Mouse (Mus musculus) hindbrain, embryonic 12.5 days (tissue): ENCODE results near the gene Paqr4. TPM values are rescaled to one million over a fixed set of nuclear protein-coding genes. Genes with fewer than 3 reads are reported as not detected.

Source experiments
- ATAC-seq: fragments of 200-750 bp; cut with Nextera tagmentation; 2 replicates; pipeline ENCODE4 v1.8.0; 2017; ENCODE audit warnings: moderate TSS enrichment; ENCODE audit not compliant: low FRiP score
- H3K27ac ChIP-seq: fragments of 300-500 bp; sonication (generic); 2 replicates; pipeline ENCODE4 v1.5.1; 2016; ENCODE audit warnings: mild to moderate bottlenecking
- H3K27me3 ChIP-seq: fragments of 300-500 bp; sonication (generic); 2 replicates; pipeline ENCODE4 v1.6.1; 2016; ENCODE audit warnings: mild to moderate bottlenecking
- H3K36me3 ChIP-seq: fragments of 300-500 bp; sonication (generic); 2 replicates; pipeline ENCODE4 v1.6.1; 2016; ENCODE audit warnings: mild to moderate bottlenecking
- H3K4me1 ChIP-seq: fragments of 300-500 bp; sonication (generic); 2 replicates; pipeline ENCODE4 v1.6.1; 2016
- H3K4me2 ChIP-seq: fragments of 300-500 bp; sonication (generic); replicated peaks from 2 replicates; pipeline ENCODE4 v1.6.1; 2016; ENCODE audit warnings: mild to moderate bottlenecking
- H3K4me3 ChIP-seq: fragments of 300-500 bp; sonication (generic); 2 replicates; pipeline ENCODE4 v1.5.1; 2016; ENCODE audit warnings: mild to moderate bottlenecking
- H3K9ac ChIP-seq: fragments of 300-500 bp; sonication (generic); 2 replicates; pipeline ENCODE4 v1.6.1; 2016; ENCODE audit warnings: mild to moderate bottlenecking, moderate library complexity
- H3K9me3 ChIP-seq: fragments of 300-500 bp; sonication (generic); replicated peaks from 2 replicates; pipeline ENCODE4 v1.6.1; 2016; ENCODE audit warnings: mild to moderate bottlenecking
- WGBS: fragments of 180-500 bp; shearing (Covaris S2); methylation state at CpG from one replicate; pipeline ENCODE4 v1.1.7; 2016; 5-methylcytosine and 5-hydroxymethylcytosine counted together
- polyA plus RNA-seq: library from polyadenylated mRNA; unstranded; fragments of >200 nt; fragmentation: Nextera tagmentation; extraction: Ambion mirVana; gene quantifications from 2 replicates; pipeline ENCODE4 v1.2.1, GENCODE M21; 2016

The Paqr4 gene
- polyA plus RNA-seq, 1 experiment from 2014 or later: 41.6 TPM

DNA sequence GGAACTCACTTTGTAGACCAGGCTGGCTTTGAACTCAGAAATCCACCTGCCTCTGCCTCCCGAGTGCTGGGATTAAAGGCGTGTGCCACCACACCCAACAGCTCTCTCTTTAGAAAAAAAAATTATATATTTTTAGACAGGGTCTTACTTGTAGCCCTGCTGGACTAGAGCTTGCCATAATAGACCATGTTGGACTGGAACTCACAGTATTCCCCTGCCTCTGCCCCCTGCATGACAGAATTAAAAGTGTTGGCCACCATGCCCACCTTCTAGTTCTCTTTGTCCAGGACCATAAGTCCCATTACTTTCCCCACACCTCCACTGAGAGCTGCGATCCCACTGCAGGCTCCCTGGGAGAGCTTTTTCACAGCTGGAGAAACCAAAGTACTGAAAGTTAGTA lies 6.8 kb upstream of the Paqr4 start:
- ATAC-seq: no peak
- Histone ChIP-seq H3K9me3 (no peaks in the 10 kb centered on the region), H3K4me3 (no peak overlapping the region), H3K9ac (no peak overlapping the region), H3K4me2 (no peak overlapping the region), H3K36me3 (peaks cover 13% of the 10 kb centered on the region), H3K4me1 (peaks cover 21% of the 10 kb centered on the region), H3K27ac (no peak overlapping the region), H3K27me3 (peaks cover 55% of the 10 kb centered on the region)
- 80% methylated on average over 3 of the region's 3 CpGs for WGBS

DNA sequence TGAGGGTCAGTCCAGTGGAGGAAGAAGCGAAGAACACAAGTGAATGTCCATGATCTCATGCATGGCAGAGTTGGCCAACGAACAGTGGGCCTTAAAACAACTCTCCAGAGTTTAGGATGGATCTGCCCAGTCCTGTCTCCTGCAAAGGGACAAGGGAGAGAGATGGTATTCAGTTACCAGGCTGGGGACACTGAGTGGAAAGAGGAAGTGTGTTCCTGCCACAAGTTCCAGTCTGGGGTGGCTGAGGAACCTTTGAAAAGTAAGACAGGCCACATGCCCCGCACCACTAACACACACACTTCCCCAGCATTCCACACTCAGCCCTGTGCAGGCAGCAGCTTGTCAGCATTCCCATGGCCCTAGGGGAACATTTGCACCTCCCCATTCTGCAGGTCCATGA lies 6.1 kb upstream of the Paqr4 start:
- ATAC-seq: no peak
- 86% methylated on average over 3 of the region's 3 CpGs for WGBS
- H3K9me3 ChIP-seq: no peaks in the 10 kb centered on the region

DNA sequence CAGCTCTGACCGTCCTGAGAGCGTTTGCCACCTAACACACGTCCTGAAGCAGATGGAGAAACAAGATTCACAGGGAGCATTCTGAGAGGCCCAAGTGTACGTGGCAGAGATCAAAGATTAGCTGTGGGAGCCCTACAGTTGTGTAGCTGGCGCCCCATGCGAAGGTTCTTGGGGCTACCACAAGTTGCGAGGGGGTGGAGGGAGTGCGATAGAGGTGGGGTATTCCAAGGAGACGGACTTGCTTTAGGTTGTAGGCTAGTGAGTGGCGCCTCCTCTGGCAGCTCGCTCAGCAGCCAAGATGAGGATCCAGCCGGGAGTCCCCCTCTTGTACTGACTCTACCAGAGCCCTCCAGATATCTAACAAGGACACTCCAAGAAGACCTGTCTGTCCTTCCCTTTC lies 5.6 kb upstream of the Paqr4 start:
- peak overlapping the region; percentile 31; the same call in 1 of the 2 replicates for H3K4me3 ChIP-seq
- no peak for ATAC-seq
- WGBS: 3% methylated on average over 12 of the region's 12 CpGs

More for the DNA sequence above, 6.1 kb upstream of the Paqr4 start:
- H3K9ac ChIP-seq: no peak overlapping the region
- H3K4me3 ChIP-seq: no peak overlapping the region
- H3K4me2 ChIP-seq: no peak overlapping the region
- H3K36me3 ChIP-seq: peaks cover 6% of the 10 kb centered on the region
- peaks cover 62% of the 10 kb centered on the region for H3K27me3 ChIP-seq
- H3K27ac ChIP-seq: no peak overlapping the region
- H3K4me1 ChIP-seq: peaks cover 27% of the 10 kb centered on the region

DNA sequence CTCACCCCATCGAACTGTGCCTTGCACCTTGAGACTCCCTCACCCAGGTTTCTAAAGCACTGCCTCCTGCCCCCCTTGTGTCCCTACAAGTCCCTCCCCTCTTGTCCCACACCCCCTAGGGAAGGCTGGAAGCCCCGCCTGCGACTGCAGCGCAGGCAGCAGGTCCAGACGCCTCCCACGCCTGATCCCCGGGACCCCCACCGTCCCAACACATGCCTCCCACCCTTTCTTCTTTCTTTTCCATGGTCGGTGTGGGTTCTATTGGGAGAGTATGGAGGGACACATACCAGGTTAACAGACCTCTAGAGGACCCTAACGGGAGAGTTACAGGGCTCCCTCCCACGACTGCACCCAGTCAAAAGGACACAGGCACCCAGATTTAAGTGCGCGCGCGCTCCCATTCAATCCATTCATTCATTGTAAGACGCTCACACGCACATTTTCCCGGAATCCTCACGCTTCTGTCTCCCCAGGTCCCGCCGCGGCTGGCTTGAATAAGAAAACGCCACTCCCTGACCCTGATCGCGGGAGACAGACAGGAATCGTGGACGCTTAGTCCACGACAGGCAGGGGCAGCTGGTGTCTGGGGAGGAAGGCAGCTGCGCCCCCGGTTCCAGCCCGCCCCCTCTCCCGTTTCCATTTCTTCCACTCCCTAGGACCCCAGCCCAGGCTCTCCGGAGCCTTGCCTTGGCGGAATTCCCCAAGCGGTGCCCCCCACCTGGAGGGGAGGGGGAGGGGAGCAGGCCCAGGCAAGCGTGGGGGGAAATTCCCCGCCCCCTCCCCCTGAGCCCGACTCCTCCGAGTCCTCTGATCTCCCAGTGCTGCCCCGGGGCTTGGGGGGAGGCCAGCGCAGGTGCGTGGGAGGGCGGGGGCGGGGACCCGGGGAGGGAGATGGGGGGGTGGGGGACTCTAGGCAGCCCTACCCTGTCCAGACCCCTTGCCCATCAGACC lies 4.9 kb upstream of the Paqr4 start, which contains the start of gene Kremen2:
TSS of gene Kremen2 (minus strand) at position 533 of the 951 bp plus-strand sequence.
- no peak within 1 kb of the TSS for H3K27ac ChIP-seq
- under 1% methylated on average over 39 of the region's 45 CpGs for WGBS
- no peak for ATAC-seq

More for the DNA sequence above, 5.6 kb upstream of the Paqr4 start:
- Histone ChIP-seq H3K9ac (no peak overlapping the region), H3K9me3 (no peaks in the 10 kb centered on the region), H3K4me2 (peak overlapping the region; percentile 65), H3K4me1 (peaks cover 27% of the 10 kb centered on the region), H3K36me3 (peaks cover 1% of the 10 kb centered on the region), H3K27me3 (peaks cover 67% of the 10 kb centered on the region), H3K27ac (no peak overlapping the region)

DNA sequence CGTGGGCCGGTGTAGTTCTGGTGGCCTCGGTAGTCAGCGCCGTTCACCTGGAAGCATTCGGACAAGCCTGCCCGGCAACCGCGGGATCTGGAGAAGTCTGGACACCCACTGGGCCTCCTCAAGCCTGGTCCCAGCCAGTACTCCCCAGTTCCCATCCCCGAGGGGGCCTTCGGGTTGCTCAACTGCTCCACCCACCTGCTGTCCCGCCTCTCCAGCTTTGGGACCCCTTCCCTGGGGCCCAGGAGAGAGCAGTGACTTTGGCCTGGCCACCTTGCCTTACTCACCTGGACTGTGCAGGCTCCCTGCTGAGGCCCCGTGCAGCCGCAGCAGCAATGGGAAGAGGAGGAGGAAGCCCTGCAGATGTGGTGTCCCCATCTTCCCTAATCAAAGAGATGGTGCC lies 4.0 kb upstream of the Paqr4 start:
- WGBS: 3% methylated on average over 14 of the region's 14 CpGs
- Histone ChIP-seq H3K27ac (no peak overlapping the region), H3K9me3 (no peaks in the 10 kb centered on the region), H3K36me3 (no peaks in the 10 kb centered on the region), H3K27me3 (peaks cover 77% of the 10 kb centered on the region), H3K9ac (no peak overlapping the region), H3K4me2 (0 out of 2 replicates have a peak overlapping the region, but pooled peaks have one; percentile 65), H3K4me1 (peaks cover 32% of the 10 kb centered on the region), H3K4me3 (no peak overlapping the region)
- no peak for ATAC-seq

More for the DNA sequence above, 4.9 kb upstream of the Paqr4 start, which contains the start of gene Kremen2:
- Histone ChIP-seq H3K4me1 (peaks cover 30% of the 10 kb centered on the region), H3K27me3 (peaks cover 74% of the 10 kb centered on the region), H3K4me2 (peak within 1 kb of the TSS; percentile 65), H3K9ac (peak within 1 kb of the TSS; percentile 39; the same call in 1 of the 2 replicates), H3K9me3 (no peaks in the 10 kb centered on the region), H3K36me3 (no peaks in the 10 kb centered on the region), H3K4me3 (peak within 1 kb of the TSS; percentile 31)

DNA sequence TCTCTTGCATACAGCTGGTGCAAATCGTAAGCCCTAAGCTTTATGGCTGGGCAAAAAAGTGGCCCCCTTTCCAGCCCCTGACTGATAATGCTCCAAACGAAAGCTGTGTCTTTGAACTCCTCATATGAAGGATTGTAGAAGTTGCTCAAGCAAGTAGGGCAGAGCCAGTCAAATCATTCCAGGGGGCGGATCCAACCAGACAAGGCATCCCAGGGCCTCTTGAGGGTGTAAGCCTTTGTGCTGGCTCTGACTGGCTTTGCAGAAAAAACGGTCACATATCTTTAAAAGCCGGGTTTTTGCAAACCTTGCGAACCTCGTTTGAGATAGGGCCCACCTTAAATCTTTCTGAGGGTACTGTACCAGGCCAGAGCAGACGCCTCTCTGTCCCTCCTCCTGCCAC lies 3.4 kb upstream of the Paqr4 start:
- Histone ChIP-seq H3K9ac (no peak overlapping the region), H3K36me3 (no peaks in the 10 kb centered on the region), H3K4me3 (no peak overlapping the region), H3K4me1 (peaks cover 37% of the 10 kb centered on the region), H3K27ac (no peak overlapping the region), H3K4me2 (no peak overlapping the region), H3K9me3 (no peaks in the 10 kb centered on the region), H3K27me3 (peaks cover 79% of the 10 kb centered on the region)
- ATAC-seq: no peak
- WGBS: 18% methylated on average over 8 of the region's 8 CpGs

DNA sequence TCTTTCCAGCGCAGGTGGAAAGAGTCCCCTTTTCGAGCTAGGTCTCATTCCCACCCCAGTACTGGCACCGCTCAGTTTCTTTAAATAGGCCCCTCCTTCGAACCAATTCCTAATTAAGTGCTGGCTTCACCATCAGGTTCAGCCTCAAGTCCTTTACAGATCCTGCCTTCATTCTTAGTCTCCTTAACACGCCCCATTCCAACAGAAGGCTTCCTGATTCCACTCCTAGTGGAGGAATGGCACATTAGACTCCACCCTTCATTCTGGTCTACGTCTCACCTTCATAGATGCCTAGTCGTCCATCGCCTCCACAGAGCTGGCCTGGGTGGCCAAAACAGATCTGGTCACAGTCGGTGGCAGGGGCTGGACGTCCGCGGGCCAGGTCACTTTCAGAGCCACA lies 2.3 kb upstream of the Paqr4 start:
- H3K27me3 ChIP-seq: peaks cover 78% of the 10 kb centered on the region
- no peak overlapping the region for H3K9ac ChIP-seq
- H3K36me3 ChIP-seq: 0 out of 2 replicates have a peak, but pooled peaks cover under 1% of the 10 kb centered on the region
- WGBS: 63% methylated on average over 12 of the region's 12 CpGs
- ATAC-seq: no peak
- H3K27ac ChIP-seq: no peak overlapping the region
- no peak overlapping the region for H3K4me2 ChIP-seq
- H3K9me3 ChIP-seq: no peaks in the 10 kb centered on the region
- no peak overlapping the region for H3K4me3 ChIP-seq
- peaks cover 43% of the 10 kb centered on the region for H3K4me1 ChIP-seq

DNA sequence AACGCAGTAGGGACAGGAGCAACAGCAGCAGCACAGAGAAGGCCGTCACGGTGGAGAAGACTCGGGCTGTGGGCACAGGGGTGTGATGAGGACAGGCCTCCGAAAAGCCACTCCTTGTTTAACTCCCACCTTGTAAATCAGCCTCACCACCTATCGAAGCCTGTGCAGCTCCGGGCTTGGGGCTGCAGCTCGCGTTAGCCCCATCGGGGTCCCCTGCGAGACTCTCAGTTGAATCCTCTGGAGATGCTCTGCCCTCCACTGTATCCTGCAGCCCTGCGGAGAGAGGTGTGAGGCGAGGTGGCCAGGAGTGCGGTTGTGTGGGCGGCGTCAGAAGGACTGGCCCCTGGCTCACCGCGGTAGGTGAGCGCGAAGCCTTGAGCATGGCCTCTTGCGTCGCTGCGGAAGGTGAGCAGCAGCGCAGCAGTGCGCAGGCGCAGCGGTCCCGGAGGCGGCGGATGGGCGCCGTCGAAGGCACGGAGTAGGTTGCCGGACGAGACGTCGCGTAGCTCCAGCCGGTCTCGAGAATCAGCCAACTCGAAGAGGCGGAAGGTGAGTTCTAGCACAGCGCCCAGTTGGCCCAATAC lies 1.6 kb upstream of the Paqr4 start:
- no peak for ATAC-seq
- no peaks in the 10 kb centered on the region for H3K9me3 ChIP-seq
- peaks cover 77% of the 10 kb centered on the region for H3K27me3 ChIP-seq
- peak overlapping the region; percentile 15 for H3K4me3 ChIP-seq
- peaks cover 7% of the 10 kb centered on the region; the same call in 1 of the 2 replicates for H3K36me3 ChIP-seq
- 8% methylated on average over 44 of the region's 44 CpGs for WGBS
- peaks cover 47% of the 10 kb centered on the region for H3K4me1 ChIP-seq
- peak overlapping the region; percentile 27; the same call in 1 of the 2 replicates for H3K9ac ChIP-seq
- H3K27ac ChIP-seq: no peak overlapping the region
- H3K4me2 ChIP-seq: peak overlapping the region; percentile 44

DNA sequence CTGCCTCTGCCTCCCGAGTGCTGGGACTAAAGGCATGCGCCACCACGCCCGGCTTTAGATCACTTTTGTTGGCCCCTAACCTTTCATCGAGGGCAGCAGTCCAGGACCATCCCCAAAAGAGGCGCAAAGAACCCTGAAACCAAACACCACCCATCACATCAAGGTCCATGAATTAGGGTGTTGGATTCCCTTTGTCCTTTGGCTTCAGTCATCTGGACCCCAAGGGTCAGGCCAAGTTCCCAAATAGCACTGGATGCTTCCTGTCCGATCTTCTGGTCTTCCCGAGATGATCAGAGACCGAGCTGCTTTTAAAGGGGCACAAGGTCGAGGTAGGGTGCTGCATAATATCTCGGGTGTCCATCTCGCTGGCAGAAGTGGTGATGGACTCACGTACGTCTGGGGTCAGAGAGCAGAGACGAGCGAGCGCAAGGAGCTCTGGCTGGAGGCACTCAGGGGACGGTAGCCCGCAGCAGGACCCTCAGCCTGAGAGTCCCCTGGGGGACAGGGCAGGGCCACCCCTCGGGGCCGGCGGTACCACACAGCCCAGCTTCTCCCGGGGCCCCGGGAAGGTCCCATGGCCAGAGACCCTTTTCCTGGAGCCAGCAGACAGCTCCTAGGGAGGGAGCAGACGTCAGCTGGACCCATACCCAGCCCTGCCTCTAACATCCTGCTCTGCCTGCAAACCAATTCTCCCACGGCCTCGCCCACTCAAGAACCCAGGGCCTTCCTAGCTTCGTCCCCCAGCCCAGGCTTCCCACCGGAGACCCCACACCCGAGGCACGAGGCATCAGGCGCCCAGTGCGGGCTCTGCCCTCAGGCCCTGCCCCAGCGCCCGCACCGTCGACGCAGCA lies 917 bp upstream of the Paqr4 start:
- Histone ChIP-seq H3K4me3 (peak overlapping the region; percentile 15; the same call in 1 of the 2 replicates), H3K9me3 (no peaks in the 10 kb centered on the region), H3K4me2 (peak overlapping the region; percentile 44; the same call in 1 of the 2 replicates), H3K4me1 (peaks cover 47% of the 10 kb centered on the region), H3K9ac (no peak overlapping the region), H3K27ac (no peak overlapping the region), H3K27me3 (peaks cover 71% of the 10 kb centered on the region), H3K36me3 (peaks cover 14% of the 10 kb centered on the region)
- no peak for ATAC-seq
- 45% methylated on average over 38 of the region's 38 CpGs for WGBS

DNA sequence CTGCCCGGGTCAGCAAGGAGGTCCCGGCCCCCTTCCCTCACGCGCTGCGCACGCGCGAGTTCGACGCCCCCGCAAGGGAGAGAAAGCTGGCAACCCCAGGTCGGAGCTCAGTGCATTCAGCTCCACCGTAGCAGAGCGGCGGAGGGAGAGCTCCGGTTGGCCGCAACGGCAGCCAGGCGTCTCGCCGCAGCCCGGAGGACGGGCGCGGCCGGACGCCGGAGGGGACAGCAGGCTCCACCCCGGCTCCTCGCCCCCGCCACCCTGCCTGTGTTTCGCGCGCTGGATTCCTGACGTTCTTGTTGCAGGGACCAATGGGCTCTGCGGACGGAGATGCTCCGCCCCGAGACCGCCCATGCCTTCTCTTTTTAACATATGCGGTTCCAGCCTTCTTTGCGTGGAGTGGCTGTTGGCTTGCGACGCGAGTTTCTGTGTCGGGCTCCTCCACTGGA lies 507 bp downstream of the Paqr4 start:
- Histone ChIP-seq H3K4me2 (peak overlapping the region; percentile 93), H3K27me3 (peaks cover 57% of the 10 kb centered on the region), H3K36me3 (peaks cover 24% of the 10 kb centered on the region), H3K4me3 (peak overlapping the region; percentile 65), H3K9me3 (no peaks in the 10 kb centered on the region), H3K9ac (peak overlapping the region; percentile 80), H3K4me1 (peaks cover 34% of the 10 kb centered on the region), H3K27ac (peak overlapping the region; percentile 81)
- peak; percentile 83 for ATAC-seq
- under 1% methylated on average over 42 of the region's 46 CpGs for WGBS

DNA sequence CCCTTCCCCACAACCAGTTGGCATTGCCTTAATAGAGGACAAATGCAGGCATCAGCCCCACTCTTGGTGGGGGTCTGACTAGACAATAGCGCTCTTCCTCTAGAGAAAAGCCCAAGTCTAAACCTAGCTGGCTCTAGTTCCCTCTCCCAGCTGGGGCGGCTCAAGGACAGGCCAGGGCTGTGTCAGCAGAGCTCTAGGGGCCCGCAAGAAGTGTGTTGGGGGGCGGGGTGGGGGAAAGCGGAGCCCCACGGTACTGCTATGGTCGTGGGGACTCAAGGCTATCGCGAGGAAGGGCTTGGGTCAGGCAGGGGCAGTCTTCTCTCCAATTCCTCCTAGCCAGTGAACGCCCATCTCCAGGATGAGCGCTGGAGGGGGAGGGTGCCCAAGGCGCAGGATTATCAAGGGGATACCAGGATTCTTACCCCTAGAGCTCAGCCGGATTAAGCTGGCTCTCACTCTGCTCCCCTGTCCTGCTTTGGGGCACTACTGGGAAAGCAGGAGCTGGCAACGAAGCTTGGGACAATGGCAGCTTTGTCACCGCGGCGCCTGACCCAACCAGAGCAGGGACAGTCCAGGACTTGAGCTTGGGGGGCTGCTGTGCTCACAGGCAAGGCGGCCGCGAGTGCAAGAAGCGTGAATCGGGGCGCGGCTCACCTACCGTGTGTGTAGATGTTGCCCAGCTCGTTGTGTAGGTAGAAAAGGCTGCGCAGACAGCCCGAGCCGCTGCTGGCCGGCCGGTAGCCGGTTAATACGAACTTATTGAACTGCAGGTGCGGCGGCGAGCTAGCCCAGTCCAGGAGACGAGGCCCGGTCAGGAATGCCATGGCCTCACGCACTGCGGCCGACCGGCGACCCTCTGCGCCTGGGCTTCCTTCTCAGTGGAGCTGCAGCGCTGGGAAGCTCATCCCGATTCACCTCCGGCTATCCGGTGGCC lies 1.2 kb downstream of the Paqr4 start:
- Histone ChIP-seq H3K4me3 (peak overlapping the region; percentile 65), H3K27ac (peak overlapping the region; percentile 81), H3K27me3 (peaks cover 50% of the 10 kb centered on the region), H3K36me3 (peaks cover 30% of the 10 kb centered on the region), H3K9ac (peak overlapping the region; percentile 80), H3K4me2 (peak overlapping the region; percentile 93), H3K4me1 (peaks cover 31% of the 10 kb centered on the region), H3K9me3 (no peaks in the 10 kb centered on the region)
- WGBS: under 1% methylated on average over 48 of the region's 48 CpGs
- peak; percentile 35 for ATAC-seq
